Mouse (Mus musculus) ES-E14 (cell line): ENCODE results near the gene Mapk8ip1. TPM values are rescaled to one million over a fixed set of nuclear protein-coding genes. Genes with fewer than 3 reads are reported as not detected.
A peak's percentile ranks its signal among the peaks of the same experiment; 100 is the strongest.

Experiments
- DNase-seq: peaks from one replicate; pipeline ENCODE4 v3.0.0-alpha.2; 2013; ENCODE audit warnings: low read depth, low spot score
- H3K27ac ChIP-seq: 2 replicates; pipeline ENCODE4 v1.5.1; 2012; ENCODE audit warnings: low read depth, mild to moderate bottlenecking, low read length, moderate library complexity, mixed read lengths; ENCODE audit not compliant: poor library complexity, insufficient read depth, severe bottlenecking
- H3K36me3 ChIP-seq: 2 replicates; pipeline ENCODE4 v1.6.1; 2012; ENCODE audit warnings: mild to moderate bottlenecking, low read length, moderate library complexity, mixed read lengths; ENCODE audit not compliant: control insufficient read depth, poor library complexity, insufficient read depth, severe bottlenecking
- H3K4me1 ChIP-seq, 2 experiments: fragments of 150-350 bp in 1 of 2; sonication (generic) in 1 of 2; 2 replicates each; pipeline ENCODE4 v1.6.1; 2012; ENCODE audit warnings: low read length in 2 of 2, mild to moderate bottlenecking in 1 of 2, mixed read lengths in 1 of 2; ENCODE audit not compliant: control insufficient read depth in 2 of 2, insufficient read depth in 2 of 2, poor library complexity in 1 of 2
- H3K4me3 ChIP-seq, 2 experiments: fragments of 150-350 bp in 1 of 2; sonication (generic) in 1 of 2; 2 replicates each; pipeline ENCODE4 v1.5.1; 2012; ENCODE audit warnings: low read length in 2 of 2, low read depth in 1 of 2, mild to moderate bottlenecking in 1 of 2, mixed read lengths in 1 of 2; ENCODE audit not compliant: insufficient read depth in 1 of 2, poor library complexity in 1 of 2, severe bottlenecking in 1 of 2
- H3K9ac ChIP-seq: 2 replicates; pipeline ENCODE4 v1.6.1; 2012; ENCODE audit warnings: low read depth, mild to moderate bottlenecking, low read length, mixed read lengths; ENCODE audit not compliant: poor library complexity, insufficient read depth, severe bottlenecking
- H3K9me3 ChIP-seq: fragments of 150-350 bp; sonication (generic); 2 replicates; pipeline ENCODE4 v1.6.1; 2012; ENCODE audit warnings: low read depth, mild to moderate bottlenecking, low read length; ENCODE audit not compliant: control insufficient read depth, insufficient read depth
- CHD2 ChIP-seq: IDR thresholded peaks from 2 replicates; pipeline ENCODE4 v1.6.1; 2014; ENCODE audit warnings: mild to moderate bottlenecking, low read depth, low read length, inconsistent platforms
- HCFC1 ChIP-seq: IDR thresholded peaks from 2 replicates; pipeline ENCODE4 v1.6.1; 2012; ENCODE audit warnings: low read length, inconsistent platforms, borderline replicate concordance; ENCODE audit not compliant: insufficient read depth
- MAFK ChIP-seq: IDR thresholded peaks from 2 replicates; pipeline ENCODE4 v1.6.1; 2014; ENCODE audit warnings: mild to moderate bottlenecking, low read depth, low read length, inconsistent platforms; ENCODE audit not compliant: insufficient read depth
- ZC3H11A ChIP-seq: IDR thresholded peaks from 2 replicates; pipeline ENCODE4 v1.6.1; 2012; ENCODE audit warnings: low read depth, mild to moderate bottlenecking, inconsistent platforms, low read length, borderline replicate concordance
- ZNF384 ChIP-seq: IDR thresholded peaks from 2 replicates; pipeline ENCODE4 v1.6.1; 2012; ENCODE audit warnings: low read depth, low read length, inconsistent platforms
- in situ Hi-C, 2 experiments: fragments of 600-800 bp; cut with MboI; formaldehyde crosslinking; loops; one replicate each; pipeline ENCODE4 v1.15.1; 2025; ENCODE audit warnings: low sequenced_read_pairs in 2 of 2, inconsistent platforms in 1 of 2; ENCODE audit not compliant: unreplicated experiment in 2 of 2
- total RNA-seq: library from RNA; depleted of rRNA; stranded (reverse); fragments of 300-350 nt; gene quantifications from 2 replicates; pipeline ENCODE4 v1.2.3, GENCODE M21; 2012

Gene Mapk8ip1
- total RNA-seq, 1 experiment: 11.6 TPM

GRCm38 (mm10) chr2:92371971-92372690 is 28.9 kb downstream of the Mapk8ip1 start:
- H3K4me3 ChIP-seq: no peak overlapping the region
- H3K27ac ChIP-seq: peak overlapping the region; percentile 16; the same call in 1 of the 2 replicates
- H3K9ac ChIP-seq: no peak overlapping the region
- DNase-seq: peak; percentile 64
- in situ Hi-C loops: no loop called here
- no peak for TF ChIP-seq ZC3H11A
- TF ChIP-seq HCFC1: no peak
- TF ChIP-seq MAFK: no peak
- TF ChIP-seq CHD2: no peak
- TF ChIP-seq ZNF384: no peak
- no peaks in the 10 kb centered on the region for H3K9me3 ChIP-seq
- H3K4me1 ChIP-seq: peaks cover 2 to 35% of the 10 kb centered on the region in 2 experiments; a peak in 3 of 4 replicates
- H3K36me3 ChIP-seq: no peaks in the 10 kb centered on the region

DNA sequence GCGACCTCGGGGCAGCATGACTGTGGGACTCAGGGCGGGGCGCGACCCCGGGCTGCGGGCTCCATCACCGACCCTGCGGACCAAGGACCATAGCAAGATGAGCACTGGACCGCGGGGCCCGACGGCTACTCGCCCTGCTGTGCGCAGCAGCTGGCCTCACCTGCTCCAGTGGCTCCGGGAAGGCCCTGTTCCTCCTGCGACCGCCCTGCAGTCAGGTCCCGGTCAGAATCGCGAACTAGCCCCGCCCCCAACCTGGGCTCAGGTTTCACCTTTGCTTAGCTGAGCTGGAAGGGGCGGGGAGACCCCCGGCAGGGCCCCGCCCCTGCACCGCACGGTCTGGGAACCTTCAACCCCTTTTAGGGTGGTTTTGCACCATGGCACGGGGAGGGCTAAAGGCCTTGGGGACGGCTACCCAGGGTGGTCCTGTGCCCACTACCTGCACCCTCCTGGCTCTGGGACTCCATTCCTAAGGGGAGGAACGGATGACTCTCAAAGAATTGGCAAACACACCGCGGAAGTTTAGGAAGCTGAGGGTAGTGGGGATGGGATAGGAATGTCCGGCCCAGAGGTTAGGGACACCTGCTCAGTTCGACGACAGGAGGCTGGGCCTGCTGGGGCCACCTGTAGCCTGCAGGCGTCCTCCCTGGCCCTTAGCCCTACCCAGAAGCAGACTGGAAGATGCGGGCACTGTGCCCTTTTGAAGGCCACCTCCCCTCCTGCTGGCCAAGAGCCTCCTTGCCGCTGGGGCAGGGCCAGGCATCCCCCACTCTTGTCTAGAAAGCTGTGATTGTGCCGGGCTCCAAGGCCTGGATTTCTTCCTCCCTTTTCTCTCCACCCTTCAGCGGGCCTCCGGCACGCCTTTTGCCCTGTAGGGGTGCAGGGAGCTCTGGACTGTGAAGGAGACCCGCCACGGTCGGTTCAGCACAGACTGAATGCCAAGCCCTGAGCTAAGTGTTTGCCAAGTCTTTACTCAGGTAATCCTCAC is 29.9 kb downstream of the Mapk8ip1 start:
- in situ Hi-C loops: no loop called here
- peak overlapping the region; percentile 16; the same call in 1 of the 2 replicates for H3K27ac ChIP-seq
- no peaks in the 10 kb centered on the region for H3K9me3 ChIP-seq
- H3K36me3 ChIP-seq: peaks cover 3% of the 10 kb centered on the region; the same call in 1 of the 2 replicates
- peak overlapping the region; percentile 69 for H3K9ac ChIP-seq
- H3K4me1 ChIP-seq: peaks cover 4 to 36% of the 10 kb centered on the region in 2 experiments; a peak in 3 of 4 replicates
- peak overlapping the region; percentile 68 to 84 for H3K4me3 ChIP-seq
- peak; percentile 91 for DNase-seq
- no peak for TF ChIP-seq HCFC1
- no peak for TF ChIP-seq CHD2
- TF ChIP-seq ZC3H11A: no peak
- TF ChIP-seq ZNF384: no peak

- TF ChIP-seq HCFC1 (no peak), MAFK (no peak), ZC3H11A (no peak), CHD2 (no peak), ZNF384 (no peak)
- H3K36me3 ChIP-seq: peaks cover 11% of the 10 kb centered on the region; the same call in 1 of the 2 replicates
- H3K9ac ChIP-seq: peak overlapping the region; percentile 69
- H3K27ac ChIP-seq: no peak overlapping the region
- H3K4me1 ChIP-seq: peaks cover 4 to 34% of the 10 kb centered on the region in 2 experiments; a peak in 3 of 4 replicates
- in situ Hi-C loops: no loop called here
- DNase-seq: no peak
- no peaks in the 10 kb centered on the region for H3K9me3 ChIP-seq
- H3K4me3 ChIP-seq: peak overlapping the region; percentile 68 to 84
Measured at GRCm38 (mm10) chr2:92370375-92370774, 30.7 kb downstream of the Mapk8ip1 start.

DNA sequence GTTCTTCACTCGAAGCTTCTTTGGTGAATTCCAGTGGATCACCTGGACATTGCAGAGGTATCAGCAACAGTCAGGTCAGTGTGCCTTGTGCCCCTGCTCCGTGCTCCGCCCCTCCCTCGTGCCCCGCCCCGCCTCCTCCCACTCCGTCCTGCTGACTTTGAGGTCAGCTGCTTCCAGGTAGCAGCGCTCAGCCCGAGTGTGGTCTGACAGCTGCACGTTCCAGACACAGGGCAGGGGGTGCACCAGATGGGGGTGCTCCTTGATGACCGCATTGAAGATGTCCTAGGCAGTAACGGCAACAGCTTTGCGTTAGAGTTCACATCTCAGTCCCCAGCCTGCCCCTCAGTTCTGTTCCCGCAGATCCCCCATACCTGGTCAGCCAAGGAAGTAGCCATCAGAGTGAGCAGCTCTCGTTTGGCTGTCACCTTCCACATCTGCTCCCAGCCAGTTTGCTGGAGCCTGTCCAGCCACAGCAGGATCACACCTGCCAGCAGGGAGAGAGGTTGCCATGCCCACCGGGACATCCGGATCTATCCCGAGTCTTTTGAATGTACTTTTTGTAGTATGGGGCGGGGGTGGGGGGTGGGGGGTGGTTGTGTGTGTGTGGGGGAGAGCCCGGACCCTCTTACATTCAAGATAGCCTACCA is 33.6 kb downstream of the Mapk8ip1 start:
- no peaks in the 10 kb centered on the region for H3K9me3 ChIP-seq
- in situ Hi-C loops: no loop called here
- no peak overlapping the region for H3K27ac ChIP-seq
- H3K36me3 ChIP-seq: peaks cover 17% of the 10 kb centered on the region; the same call in 1 of the 2 replicates
- H3K4me3 ChIP-seq: peak overlapping the region in 1 of 2 experiments; percentile 50; a peak in 2 of 4 replicates
- no peak overlapping the region for H3K9ac ChIP-seq
- TF ChIP-seq ZC3H11A: no peak
- no peak for TF ChIP-seq ZNF384
- no peak for TF ChIP-seq MAFK
- no peak for TF ChIP-seq HCFC1
- no peak for TF ChIP-seq CHD2
- H3K4me1 ChIP-seq: peaks cover 2 to 27% of the 10 kb centered on the region in 2 experiments; a peak in 3 of 4 replicates
- DNase-seq: no peak
